20 mouse cellular contexts compared by ENCODE assay signal in genomic region chr8:107495425-107495824, GRCm38 (mm10). TPM values are rescaled to one million over a fixed set of nuclear protein-coding genes. Genes with fewer than 3 reads are reported as not detected.
A peak's percentile ranks its signal among the peaks of the same experiment; 100 is the strongest.
DNase-seq lines count a peak whose midpoint lies in the region; ATAC-seq and TF ChIP-seq lines count a peak whose summit lies in the region.
"Had no signal": no experiment of that assay in that cellular context is flagged by ENCODE, and none has a peak within 500 bp of the region (broad histone marks: within the 10 kb centered on the region; RNA-seq: fewer than 3 reads in every experiment).

No protein-coding gene starts in this region.

- TF ChIP-seq POLR2A in limb, embryonic 14.5 days (IDR thresholded peaks at IDR 0.05; ENCODE audit: borderline replicate concordance, extremely low read depth, insufficient read depth, insufficient read length) = no peak
- TF ChIP-seq POLR2A in kidney, adult 2 months (IDR thresholded peaks at IDR 0.05; ENCODE audit: low read depth, low read length) = no peak

- no peak for ATAC-seq in embryonic facial prominence, embryonic 15.5 days (ENCODE audit: insufficient number of reproducible peaks, low FRiP score, low TSS enrichment, low read depth)
- peak; percentile 71 for ATAC-seq in limb, embryonic 14.5 days (ENCODE audit: low FRiP score, low read depth)
- ATAC-seq: forebrain, embryonic 13.5 days; hindbrain, postnatal 0 days; liver, embryonic 12.5 days had no signal

- no peaks in the 10 kb centered on the region for H3K36me3 ChIP-seq in embryonic facial prominence, embryonic 10.5 days (replicated peaks)
- H3K36me3 ChIP-seq in embryonic facial prominence, embryonic 15.5 days = no peaks in the 10 kb centered on the region
- H3K36me3 ChIP-seq in limb, embryonic 14.5 days (ENCODE audit: control insufficient read depth, insufficient read depth, low read length) = no peaks in the 10 kb centered on the region
- no peaks in the 10 kb centered on the region for H3K36me3 ChIP-seq in kidney, adult 2 months (ENCODE audit: control insufficient read depth, insufficient read depth, low read length)
- H3K36me3 ChIP-seq: heart, embryonic 15.5 days; liver, embryonic 12.5 days; midbrain, embryonic 10.5 days had no signal

- no peak for DNase-seq in embryonic facial prominence, embryonic 10.5 days (ENCODE audit: low spot score)
- DNase-seq in limb, embryonic 14.5 days (ENCODE audit: low spot score) = peak; percentile 21
- peak; percentile 53 for DNase-seq in lung, postnatal 36 days
- DNase-seq in heart, postnatal 36 days = no peak
- DNase-seq in spleen, postnatal 14 days (ENCODE audit: low spot score in 2 of 2) = no peak
- no peak for DNase-seq in kidney, adult 2 months
- DNase-seq: adrenal gland, postnatal 25 days; cerebellum, adult 11 months; cerebellum, postnatal 10 days; gastrocnemius, postnatal 25 days; heart, adult 2 months; kidney, postnatal 36 days had no signal

- no peak for TF ChIP-seq CTCF in kidney, adult 2 months (conservative IDR thresholded peaks at IDR 0.05; ENCODE audit: insufficient read depth, insufficient read length, low read depth, low read length)

- H3K4me1 ChIP-seq in embryonic facial prominence, embryonic 10.5 days = peaks cover 51% of the 10 kb centered on the region
- H3K4me1 ChIP-seq in embryonic facial prominence, embryonic 15.5 days = peaks cover 31% of the 10 kb centered on the region
- peaks cover 58% of the 10 kb centered on the region for H3K4me1 ChIP-seq in limb, embryonic 14.5 days (ENCODE audit: control insufficient read depth, insufficient read depth, low read length)
- peaks cover 6% of the 10 kb centered on the region; the same call in 1 of the 2 replicates for H3K4me1 ChIP-seq in kidney, adult 2 months (ENCODE audit: control insufficient read depth, insufficient read depth, low read length)
- H3K4me1 ChIP-seq: liver, embryonic 12.5 days had no signal

- 90% methylated on average over 9 of the region's 9 CpGs for WGBS in embryonic facial prominence, embryonic 10.5 days
- WGBS in embryonic facial prominence, embryonic 15.5 days = 80% methylated on average over 9 of the region's 9 CpGs
- 53% methylated on average over 9 of the region's 9 CpGs for WGBS in limb, embryonic 14.5 days
- WGBS in kidney, adult 2 months = 85% methylated on average over 9 of the region's 9 CpGs

- peak overlapping the region; percentile 44 for H3K27ac ChIP-seq in embryonic facial prominence, embryonic 10.5 days (replicated peaks)
- H3K27ac ChIP-seq in embryonic facial prominence, embryonic 15.5 days (replicated peaks) = peak overlapping the region; percentile 31; the same call in 1 of the 2 replicates
- peak overlapping the region; percentile 89 for H3K27ac ChIP-seq in limb, embryonic 14.5 days (replicated peaks; ENCODE audit: low read depth, low read length)
- H3K27ac ChIP-seq in kidney, adult 2 months (ENCODE audit: insufficient read depth, low read depth, low read length) = no peak overlapping the region
- H3K27ac ChIP-seq: forebrain, embryonic 13.5 days; heart, adult 2 months; hindbrain, postnatal 0 days; liver, embryonic 12.5 days; macrophage; midbrain, embryonic 10.5 days had no signal

- no peak overlapping the region for H3K4me3 ChIP-seq in embryonic facial prominence, embryonic 10.5 days
- H3K4me3 ChIP-seq in embryonic facial prominence, embryonic 15.5 days (replicated peaks) = no peak overlapping the region
- H3K4me3 ChIP-seq in limb, embryonic 14.5 days (replicated peaks; ENCODE audit: low read length) = no peak overlapping the region
- H3K4me3 ChIP-seq in kidney, adult 2 months (ENCODE audit: insufficient read depth, low read depth, low read length) = no peak overlapping the region
- H3K4me3 ChIP-seq: forebrain, embryonic 13.5 days; heart, adult 2 months; heart, embryonic 15.5 days; liver, embryonic 12.5 days; midbrain, embryonic 10.5 days had no signal

- no peaks in the 10 kb centered on the region for H3K9me3 ChIP-seq in embryonic facial prominence, embryonic 10.5 days
- H3K9me3 ChIP-seq in embryonic facial prominence, embryonic 15.5 days (replicated peaks) = no peaks in the 10 kb centered on the region
- H3K9me3 ChIP-seq in limb, embryonic 14.5 days (ENCODE audit: control insufficient read depth, low read length) = no peaks in the 10 kb centered on the region
- H3K9me3 ChIP-seq: forebrain, embryonic 13.5 days; heart, embryonic 15.5 days; liver, embryonic 12.5 days; midbrain, embryonic 10.5 days had no signal

- intact Hi-C loops in heart, postnatal 36 days (cut with DNase I) = loop anchor here (5.0 kb wide), 1 partner anchor 47 kb away; no protein-coding TSS in a partner anchor

- H3K9ac ChIP-seq in embryonic facial prominence, embryonic 15.5 days = no peak overlapping the region
- H3K9ac ChIP-seq in limb, embryonic 14.5 days (ENCODE audit: low read depth, low read length, severe bottlenecking) = 0 out of 2 replicates have a peak overlapping the region, but pooled peaks have one; percentile 2
- H3K9ac ChIP-seq: forebrain, embryonic 13.5 days; heart, embryonic 15.5 days; liver, embryonic 12.5 days had no signal

- no peaks in the 10 kb centered on the region for H3K27me3 ChIP-seq in embryonic facial prominence, embryonic 10.5 days (replicated peaks; ENCODE audit: low read depth, poor library complexity, severe bottlenecking)
- H3K27me3 ChIP-seq in embryonic facial prominence, embryonic 15.5 days = no peaks in the 10 kb centered on the region
- no peaks in the 10 kb centered on the region for H3K27me3 ChIP-seq in limb, embryonic 14.5 days (ENCODE audit: control insufficient read depth, insufficient read depth, low read length)
- H3K27me3 ChIP-seq in kidney, adult 2 months (replicated peaks; ENCODE audit: control insufficient read depth, insufficient read depth, low read length) = no peaks in the 10 kb centered on the region
- H3K27me3 ChIP-seq: CH12.LX; forebrain, embryonic 13.5 days; heart, embryonic 15.5 days; liver, embryonic 12.5 days had no signal

- H3K4me2 ChIP-seq in embryonic facial prominence, embryonic 15.5 days (replicated peaks) = no peak overlapping the region
- no peak overlapping the region for H3K4me2 ChIP-seq in limb, embryonic 14.5 days (replicated peaks; ENCODE audit: low read depth, low read length, severe bottlenecking)
- H3K4me2 ChIP-seq: forebrain, embryonic 13.5 days; heart, embryonic 15.5 days; liver, embryonic 12.5 days had no signal

RNA-seq across cellular contexts. Expression of gene Wwp2, which starts 59.3 kb away (rescaled TPM):
- 62.2 and 67.5 TPM in 2 replicates for polyA plus RNA-seq in embryonic facial prominence, embryonic 10.5 days (2016; fragmentation: Nextera tagmentation; extraction: Ambion mirVana)
- 65.0 and 84.3 TPM in 2 replicates for polyA plus RNA-seq in embryonic facial prominence, embryonic 15.5 days (2015; fragmentation: Nextera tagmentation; extraction: Ambion mirVana)
- polyA plus RNA-seq in limb, embryonic 14.5 days (2012; rRNA removed) = 315 and 409 TPM in 2 replicates
- 153 and 200 TPM in 2 replicates for polyA plus RNA-seq in limb, embryonic 14.5 days (2014; fragmentation: Nextera tagmentation; extraction: Ambion mirVana)
- total RNA-seq in heart, postnatal 36 days (2021) = 10 to 100 TPM; 23.9 to 26.1 TPM
- 44.0 and 46.3 TPM in 2 replicates for polyA plus RNA-seq in kidney, adult 2 months (2012; rRNA removed)

Comparison
In these comparisons a context has a peak if more than half of its experiments do, and no peak if none do; other contexts are left out.
1. DNase-seq: peak in limb, embryonic 14.5 days (single experiment) and lung, postnatal 36 days (single experiment); none in embryonic facial prominence, embryonic 10.5 days (single experiment), heart, postnatal 36 days (0 of 2), spleen, postnatal 14 days (0 of 2) and kidney, adult 2 months (single experiment).